Mouse (Mus musculus) embryo, embryonic 11 days (tissue): ENCODE measurements around the gene Ier2.

ENCODE experiments used
- DNase-seq: peaks from one replicate; pipeline ENCODE4 v3.0.0-alpha.2; 2015

Ier2 gene

GRCm38 (mm10) chr8:84662581-84663065 lies at the start of gene Ier2:
TSS of gene Ier2 (minus strand) at chr8:84662852.
- DNase-seq, result peak; percentile 96

GRCm38 (mm10) chr8:84711933-84712758 lies 49.5 kb upstream of the Ier2 start:
- peak; percentile 87 for DNase-seq

- no peak for DNase-seq
Measured at GRCm38 (mm10) chr8:84711312-84711711, 48.7 kb upstream of the Ier2 start.

GRCm38 (mm10) chr8:84709931-84710330 lies 47.3 kb upstream of the Ier2 start:
- no peak for DNase-seq

GRCm38 (mm10) chr8:84708774-84709475 lies 46.3 kb upstream of the Ier2 start:
- DNase-seq, result peak; percentile 92

- DNase-seq, result peak; percentile 42
Measured at GRCm38 (mm10) chr8:84708071-84708541, 45.5 kb upstream of the Ier2 start.

- DNase-seq, result peak; percentile 46
Measured at GRCm38 (mm10) chr8:84707267-84707883, 44.7 kb upstream of the Ier2 start.

- peak; percentile 62 for DNase-seq
Measured at GRCm38 (mm10) chr8:84706610-84707266, 44.1 kb upstream of the Ier2 start.

GRCm38 (mm10) chr8:84705960-84706359 lies 43.3 kb upstream of the Ier2 start:
- no peak for DNase-seq

GRCm38 (mm10) chr8:84704867-84705831 lies 42.5 kb upstream of the Ier2 start:
- DNase-seq, result peak; percentile 41

- DNase-seq, result peak; percentile 90
Measured at GRCm38 (mm10) chr8:84704356-84704755, 41.7 kb upstream of the Ier2 start.

GRCm38 (mm10) chr8:84703466-84704249 lies 41.0 kb upstream of the Ier2 start:
- DNase-seq, result no peak

- no peak for DNase-seq
Measured at GRCm38 (mm10) chr8:84702963-84703465, 40.4 kb upstream of the Ier2 start.

GRCm38 (mm10) chr8:84702561-84702960 lies 39.9 kb upstream of the Ier2 start:
- no peak for DNase-seq

GRCm38 (mm10) chr8:84700941-84701911 lies 38.6 kb upstream of the Ier2 start, which contains the start of gene Lyl1:
TSS of gene Lyl1 (plus strand) at chr8:84701457.
- peak; percentile 59 for DNase-seq

GRCm38 (mm10) chr8:84700526-84700925 lies 37.9 kb upstream of the Ier2 start:
- no peak for DNase-seq

- DNase-seq, result peak; percentile 68
Measured at GRCm38 (mm10) chr8:84699861-84700322, 37.2 kb upstream of the Ier2 start.

GRCm38 (mm10) chr8:84698929-84699401 lies 36.3 kb upstream of the Ier2 start:
- no peak for DNase-seq

- no peak for DNase-seq
Measured at GRCm38 (mm10) chr8:84698288-84698687, 35.6 kb upstream of the Ier2 start.
